Mouse (Mus musculus): ENCODE data around the gene Grap. TPM values are rescaled to one million over a fixed set of nuclear protein-coding genes. Genes with fewer than 3 reads are reported as not detected.

Gene Grap
- total and polyA plus RNA-seq, 2 experiments from 2014 or later = 5.6 to 6.9 TPM

- Histone ChIP-seq H3K27me3 (ENCODE audit: insufficient read depth, low read length) (no peaks in the 10 kb centered on the region), H3K4me1 (ENCODE audit: insufficient read depth) (peaks cover 3% of the 10 kb centered on the region; the same call in 1 of the 2 replicates), H3K9me3 (ENCODE audit: low read length) (no peaks in the 10 kb centered on the region), H3K4me3 (ENCODE audit: low read depth, low read length) (no peak overlapping the region), H3K27ac (ENCODE audit: low read depth, low read length) (no peak overlapping the region), H3K9ac (no peak overlapping the region), H3K36me3 (ENCODE audit: insufficient read depth) (no peaks in the 10 kb centered on the region), H3K4me2 (ENCODE audit: low read depth) (no peak overlapping the region)
- ATAC-seq = no peak
- no peak for TF ChIP-seq CTCF (IDR thresholded peaks at IDR 0.05; ENCODE audit: low read depth)
- no peak for DNase-seq
- 52% methylated on average over 9 of the region's 9 CpGs for WGBS
These were observed 36.4 kb upstream of the Grap start for GRCm38 (mm10) chr11:61616523-61617292.

- no peak for TF ChIP-seq CTCF (IDR thresholded peaks at IDR 0.05; ENCODE audit: low read depth)
- no peaks in the 10 kb centered on the region for H3K36me3 ChIP-seq (ENCODE audit: insufficient read depth)
- 61% methylated on average over 7 of the region's 7 CpGs for WGBS
- H3K9ac ChIP-seq = no peak overlapping the region
- H3K9me3 ChIP-seq (ENCODE audit: low read length) = no peaks in the 10 kb centered on the region
- no peak overlapping the region for H3K4me2 ChIP-seq (ENCODE audit: low read depth)
- no peaks in the 10 kb centered on the region for H3K27me3 ChIP-seq (ENCODE audit: insufficient read depth, low read length)
- ATAC-seq (no peak), DNase-seq (no peak)
- no peak overlapping the region for H3K27ac ChIP-seq (ENCODE audit: low read depth, low read length)
- no peak overlapping the region for H3K4me3 ChIP-seq (ENCODE audit: low read depth, low read length)
- peaks cover 3% of the 10 kb centered on the region; the same call in 1 of the 2 replicates for H3K4me1 ChIP-seq (ENCODE audit: insufficient read depth)
These were observed 35.6 kb upstream of the Grap start for GRCm38 (mm10) chr11:61617293-61617975.

GRCm38 (mm10) chr11:61618131-61618530, 34.9 kb upstream of the Grap start:
- TF ChIP-seq CTCF (IDR thresholded peaks at IDR 0.05; ENCODE audit: low read depth) = no peak
- Histone ChIP-seq H3K36me3 (ENCODE audit: insufficient read depth) (no peaks in the 10 kb centered on the region), H3K4me2 (ENCODE audit: low read depth) (no peak overlapping the region), H3K27me3 (ENCODE audit: insufficient read depth, low read length) (no peaks in the 10 kb centered on the region), H3K4me1 (ENCODE audit: insufficient read depth) (peaks cover 3% of the 10 kb centered on the region; the same call in 1 of the 2 replicates), H3K9ac (no peak overlapping the region), H3K27ac (ENCODE audit: low read depth, low read length) (no peak overlapping the region), H3K9me3 (ENCODE audit: low read length) (no peaks in the 10 kb centered on the region), H3K4me3 (ENCODE audit: low read depth, low read length) (no peak overlapping the region)
- 91% methylated on average over 8 of the region's 8 CpGs for WGBS
- DNase-seq (no peak), ATAC-seq (no peak)

- 79% methylated on average over 8 of the region's 8 CpGs for WGBS
- peaks cover 3% of the 10 kb centered on the region; the same call in 1 of the 2 replicates for H3K4me1 ChIP-seq (ENCODE audit: insufficient read depth)
These were observed 34.5 kb upstream of the Grap start for GRCm38 (mm10) chr11:61618571-61618970.

GRCm38 (mm10) chr11:61619356-61619755, 33.7 kb upstream of the Grap start:
- Histone ChIP-seq H3K9ac (peak overlapping the region; percentile 49; the same call in 1 of the 2 replicates), H3K9me3 (ENCODE audit: low read length) (no peaks in the 10 kb centered on the region), H3K4me3 (ENCODE audit: low read depth, low read length) (peak overlapping the region; percentile 36), H3K27ac (ENCODE audit: low read depth, low read length) (peak overlapping the region; percentile 54; the same call in 1 of the 2 replicates), H3K4me1 (ENCODE audit: insufficient read depth) (peaks cover 3% of the 10 kb centered on the region; the same call in 1 of the 2 replicates), H3K36me3 (ENCODE audit: insufficient read depth) (no peaks in the 10 kb centered on the region), H3K4me2 (ENCODE audit: low read depth) (peak overlapping the region; percentile 67), H3K27me3 (ENCODE audit: insufficient read depth, low read length) (no peaks in the 10 kb centered on the region)
- 11% methylated on average over 6 of the region's 6 CpGs for WGBS
- ATAC-seq (no peak), DNase-seq (no peak)
- no peak for TF ChIP-seq CTCF (IDR thresholded peaks at IDR 0.05; ENCODE audit: low read depth)

More at GRCm38 (mm10) chr11:61618571-61618970, 34.5 kb upstream of the Grap start:
- H3K9ac ChIP-seq = no peak overlapping the region
- H3K27me3 ChIP-seq (ENCODE audit: insufficient read depth, low read length) = no peaks in the 10 kb centered on the region
- H3K36me3 ChIP-seq (ENCODE audit: insufficient read depth) = no peaks in the 10 kb centered on the region
- no peak overlapping the region for H3K4me3 ChIP-seq (ENCODE audit: low read depth, low read length)
- H3K4me2 ChIP-seq (ENCODE audit: low read depth) = no peak overlapping the region
- no peak overlapping the region for H3K27ac ChIP-seq (ENCODE audit: low read depth, low read length)
- no peak for TF ChIP-seq CTCF (IDR thresholded peaks at IDR 0.05; ENCODE audit: low read depth)
- H3K9me3 ChIP-seq (ENCODE audit: low read length) = no peaks in the 10 kb centered on the region
- no peak for ATAC-seq
- DNase-seq = no peak

- DNase-seq = peak; percentile 67
- Histone ChIP-seq H3K9ac (peak overlapping the region; percentile 49), H3K4me3 (ENCODE audit: low read depth, low read length) (peak overlapping the region; percentile 36), H3K27ac (ENCODE audit: low read depth, low read length) (peak overlapping the region; percentile 54; the same call in 1 of the 2 replicates), H3K36me3 (ENCODE audit: insufficient read depth) (no peaks in the 10 kb centered on the region), H3K4me1 (ENCODE audit: insufficient read depth) (peaks cover 3% of the 10 kb centered on the region; the same call in 1 of the 2 replicates), H3K27me3 (ENCODE audit: insufficient read depth, low read length) (no peaks in the 10 kb centered on the region), H3K4me2 (ENCODE audit: low read depth) (peak overlapping the region; percentile 67), H3K9me3 (ENCODE audit: low read length) (no peaks in the 10 kb centered on the region)
- WGBS = 1% methylated on average over 17 of the region's 17 CpGs
- ATAC-seq = peak; percentile 75
- TF ChIP-seq CTCF (IDR thresholded peaks at IDR 0.05; ENCODE audit: low read depth) = peak; percentile 49
These were observed 33.2 kb upstream of the Grap start for GRCm38 (mm10) chr11:61619791-61620241.
